Comparison of ENCODE assay signal across 7 mouse cellular contexts in the genomic region with DNA sequence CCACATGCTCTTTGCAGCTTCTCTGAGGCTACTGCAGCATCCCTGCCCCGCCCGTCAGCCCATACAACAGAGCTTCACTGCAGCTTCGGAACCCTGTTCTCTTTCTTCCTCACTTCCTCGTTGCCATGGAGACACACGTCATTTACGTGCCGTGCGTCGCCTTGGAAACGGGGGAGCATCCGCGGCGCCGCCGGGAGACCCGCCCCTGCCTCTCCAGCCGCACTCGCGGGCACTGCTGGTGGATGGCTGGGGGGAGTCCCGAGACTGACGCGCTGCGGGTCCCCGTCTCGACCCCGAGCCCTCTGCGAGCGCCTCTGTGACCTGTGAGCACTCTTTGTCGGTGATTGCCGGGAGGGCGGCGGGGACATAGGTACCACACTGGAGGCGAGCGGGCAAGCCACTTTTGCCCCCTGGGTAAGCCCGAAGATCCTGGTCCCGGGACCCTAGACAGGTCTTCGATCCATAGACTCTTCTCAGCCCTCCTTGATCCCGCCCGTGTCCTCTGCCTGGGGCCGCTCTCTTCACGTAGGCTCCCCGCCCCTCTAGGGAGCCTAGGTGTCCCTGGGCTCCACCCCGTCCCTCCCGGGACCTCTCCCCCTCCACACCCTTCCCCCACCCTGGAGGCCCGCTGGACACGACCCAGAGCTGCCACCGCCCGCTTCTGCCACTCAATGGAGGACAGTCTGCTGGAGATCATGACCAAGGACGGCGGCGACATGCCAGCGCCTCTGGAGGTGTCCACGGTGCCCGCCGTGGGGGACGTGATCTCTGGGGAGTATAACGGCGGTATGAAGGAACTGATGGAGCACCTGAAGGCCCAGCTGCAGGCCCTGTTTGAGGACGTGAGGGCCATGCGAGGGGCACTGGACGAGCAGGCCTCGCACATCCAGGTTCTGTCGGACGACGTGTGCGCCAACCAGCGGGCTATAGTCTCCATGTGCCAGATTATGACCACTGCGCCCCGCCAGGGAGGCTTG. TPM values are rescaled to one million over a fixed set of nuclear protein-coding genes. Genes with fewer than 3 reads are reported as not detected.
DNase-seq lines count a peak whose midpoint lies in the region; ATAC-seq and TF ChIP-seq lines count a peak whose summit lies in the region.

No protein-coding gene starts in this region.

- intact Hi-C loops in left cerebral cortex, postnatal 4 days (cut with DNase I), result loop anchor here (10.0 kb wide), 1 partner anchor 347 kb away; no protein-coding TSS in a partner anchor

- H3K27ac ChIP-seq in cortical plate, adult 2 months (ENCODE audit: insufficient read depth, low read length), result no peak overlapping the region
- H3K27ac ChIP-seq in midbrain, embryonic 13.5 days, result peak overlapping the region; percentile 97
- H3K27ac ChIP-seq in spleen, adult 2 months (ENCODE audit: insufficient read depth, low read length), result no peak overlapping the region

- peak overlapping the region; percentile 84 for H3K4me2 ChIP-seq in midbrain, embryonic 13.5 days (replicated peaks)

- TF ChIP-seq POLR2A in cortical plate, adult 2 months (IDR thresholded peaks at IDR 0.05; ENCODE audit: extremely low read depth, insufficient read depth, low read length), result peak; percentile 97
- TF ChIP-seq POLR2A in spleen, adult 2 months (IDR thresholded peaks at IDR 0.05; ENCODE audit: low read depth, low read length), result no peak

- no peaks in the 10 kb centered on the region for H3K9me3 ChIP-seq in midbrain, embryonic 13.5 days

- H3K4me1 ChIP-seq in cortical plate, adult 2 months (ENCODE audit: control insufficient read depth, insufficient read depth, low read length), result no peaks in the 10 kb centered on the region; the same call in 1 of the 2 replicates
- H3K4me1 ChIP-seq in midbrain, embryonic 13.5 days (replicated peaks), result peaks cover 54% of the 10 kb centered on the region
- H3K4me1 ChIP-seq in spleen, adult 2 months (ENCODE audit: control insufficient read depth, insufficient read depth, insufficient read length), result peaks cover 7% of the 10 kb centered on the region

- no peak for TF ChIP-seq CTCF in cortical plate, adult 2 months (IDR thresholded peaks at IDR 0.05; ENCODE audit: extremely low read depth, insufficient read depth, low read length)
- no peak for TF ChIP-seq CTCF in spleen, adult 2 months (IDR thresholded peaks at IDR 0.05; ENCODE audit: extremely low read depth, insufficient read depth, insufficient read length, insufficient replicate concordance)

- peak overlapping the region; percentile 77 for H3K9ac ChIP-seq in midbrain, embryonic 13.5 days (replicated peaks)

- peak; percentile 82 for DNase-seq in adrenal gland, adult 2 months
- DNase-seq in heart, adult 8-10 months (ENCODE audit: low spot score), result peak; percentile 62
- peak; percentile 48 for DNase-seq in kidney, adult 18-20 months
- peak; percentile 89 for DNase-seq in left cerebral cortex, postnatal 4 days
- peak; percentile 54 to 66 for DNase-seq in spleen, adult 2 months (ENCODE audit: low read depth in 1 of 2, low spot score in 2 of 2)

- under 1% methylated on average over 69 of the region's 69 CpGs for WGBS in midbrain, embryonic 13.5 days
- WGBS in spleen, adult 2 months, result 6% methylated on average over 69 of the region's 69 CpGs

- ATAC-seq in midbrain, embryonic 13.5 days, result peak; percentile 96

- peaks cover 29% of the 10 kb centered on the region for H3K27me3 ChIP-seq in midbrain, embryonic 13.5 days
- H3K27me3 ChIP-seq in spleen, adult 2 months (ENCODE audit: control insufficient read depth, insufficient read depth, low read length), result peaks cover 19% of the 10 kb centered on the region

- H3K4me3 ChIP-seq in cortical plate, adult 2 months (ENCODE audit: insufficient read depth, low read length), result peak overlapping the region; percentile 52
- peak overlapping the region; percentile 64 for H3K4me3 ChIP-seq in midbrain, embryonic 13.5 days (replicated peaks)
- H3K4me3 ChIP-seq in spleen, adult 2 months (ENCODE audit: extremely low read depth, insufficient read depth, insufficient read length), result peak overlapping the region; percentile 44; the same call in 1 of the 2 replicates

- H3K36me3 ChIP-seq in midbrain, embryonic 13.5 days, result no peaks in the 10 kb centered on the region
- no peaks in the 10 kb centered on the region for H3K36me3 ChIP-seq in spleen, adult 2 months (ENCODE audit: control insufficient read depth, insufficient read depth, low read length)

RNA-seq across cellular contexts. Expression of a gene that starts 1.0 kb away (rescaled TPM):
- total RNA-seq in adrenal gland, adult 2 months (2021), result under 1 TPM; 0.75 to 0.90 TPM
- polyA plus RNA-seq in adrenal gland, adult 2 months (2012; rRNA removed), result 1.0 and 1.5 TPM in 2 replicates
- polyA plus RNA-seq in cortical plate, adult 2 months (2012; rRNA removed), result 22.6 and 23.0 TPM in 2 replicates
- total RNA-seq in heart, adult 8-10 months (2022), result under 1 TPM; 0.41 to 0.84 (median 0.66) TPM
- 10 to 100 TPM; 45.6 to 51.6 TPM for total RNA-seq in left cerebral cortex, postnatal 4 days (2021)
- 55.4 and 60.4 TPM in 2 replicates for polyA plus RNA-seq in midbrain, embryonic 13.5 days (2015; fragmentation: Nextera tagmentation; extraction: Ambion mirVana)
- polyA plus RNA-seq in spleen, adult 2 months (2012; rRNA removed), result 0.84 and 0.88 TPM in 2 replicates

RNA-seq across cellular contexts. Expression of a gene that starts 2.5 kb away (rescaled TPM):
- 10 to 100 TPM; 37.3 to 43.0 TPM for total RNA-seq in adrenal gland, adult 2 months (2021)
- 25.3 and 28.5 TPM in 2 replicates for polyA plus RNA-seq in adrenal gland, adult 2 months (2012; rRNA removed)
- polyA plus RNA-seq in cortical plate, adult 2 months (2012; rRNA removed), result 66.5 and 69.5 TPM in 2 replicates
- total RNA-seq in heart, adult 8-10 months (2022), result 100 to 1,000 TPM; 116 to 127 (median 119) TPM
- total RNA-seq in left cerebral cortex, postnatal 4 days (2021), result 10 to 100 TPM; 28.3 to 35.0 TPM
- 54.4 and 54.9 TPM in 2 replicates for polyA plus RNA-seq in midbrain, embryonic 13.5 days (2015; fragmentation: Nextera tagmentation; extraction: Ambion mirVana)
- polyA plus RNA-seq in spleen, adult 2 months (2012; rRNA removed), result 18.8 and 24.4 TPM in 2 replicates

RNA-seq across cellular contexts. Expression of a gene that starts 27.4 kb away (rescaled TPM):
- total RNA-seq in adrenal gland, adult 2 months (2021), result not detected
- not detected in 2 replicates for polyA plus RNA-seq in adrenal gland, adult 2 months (2012; rRNA removed)
- 0.42 and 0.46 TPM in 2 replicates for polyA plus RNA-seq in cortical plate, adult 2 months (2012; rRNA removed)
- not detected for total RNA-seq in heart, adult 8-10 months (2022)
- total RNA-seq in left cerebral cortex, postnatal 4 days (2021), result under 1 TPM in 1 of 2 experiments, not detected in 1; 0.18 TPM
- not detected in 2 replicates for polyA plus RNA-seq in midbrain, embryonic 13.5 days (2015; fragmentation: Nextera tagmentation; extraction: Ambion mirVana)
- polyA plus RNA-seq in spleen, adult 2 months (2012; rRNA removed), result not detected in 2 replicates

RNA-seq across cellular contexts. Expression of a gene that starts 52.8 kb away (rescaled TPM):
- total RNA-seq in adrenal gland, adult 2 months (2021), result not detected
- not detected in 2 replicates for polyA plus RNA-seq in adrenal gland, adult 2 months (2012; rRNA removed)
- polyA plus RNA-seq in cortical plate, adult 2 months (2012; rRNA removed), result 0.25 TPM in 1 of 2 replicates, not detected in the other
- total RNA-seq in heart, adult 8-10 months (2022), result not detected
- total RNA-seq in left cerebral cortex, postnatal 4 days (2021), result not detected
- polyA plus RNA-seq in midbrain, embryonic 13.5 days (2015; fragmentation: Nextera tagmentation; extraction: Ambion mirVana), result not detected in 2 replicates
- polyA plus RNA-seq in spleen, adult 2 months (2012; rRNA removed), result not detected in 2 replicates

RNA-seq across cellular contexts. Expression of a gene that starts 52.9 kb away (rescaled TPM):
- total RNA-seq in adrenal gland, adult 2 months (2021), result not detected
- polyA plus RNA-seq in adrenal gland, adult 2 months (2012; rRNA removed), result not detected in 2 replicates
- polyA plus RNA-seq in cortical plate, adult 2 months (2012; rRNA removed), result 16.8 and 18.2 TPM in 2 replicates
- total RNA-seq in heart, adult 8-10 months (2022), result not detected
- under 1 TPM in 1 of 2 experiments, not detected in 1; 0.20 TPM for total RNA-seq in left cerebral cortex, postnatal 4 days (2021)
- polyA plus RNA-seq in midbrain, embryonic 13.5 days (2015; fragmentation: Nextera tagmentation; extraction: Ambion mirVana), result 0.14 TPM in 1 of 2 replicates, not detected in the other
- not detected in 2 replicates for polyA plus RNA-seq in spleen, adult 2 months (2012; rRNA removed)
